Mouse (Mus musculus) kidney, adult 18-20 months (tissue): ENCODE measurements around the gene Plcxd1.
"Not testable (repeated sequence)": the region's sequence is repeated elsewhere in the genome, so short reads cannot be mapped to it uniquely, and the experiment has no call there.

Experiments
- DNase-seq: peaks from one replicate; pipeline ENCODE4 v3.0.0; 2021

Gene Plcxd1

GRCm38 (mm10) chr5:110099656-110100580, at the start of gene Plcxd1:
Gene Plcxd1 (plus strand): TSS chr5:110099969.
- peak; percentile 45 for DNase-seq

GRCm38 (mm10) chr5:110057637-110058408, 41.9 kb upstream of the Plcxd1 start:
- DNase-seq, result peak; percentile 87

GRCm38 (mm10) chr5:110072413-110072812, 27.4 kb upstream of the Plcxd1 start, which contains the start of gene Gm17655:
Gene Gm17655 (minus strand): TSS chr5:110072513.
- not testable (repeated sequence) for DNase-seq

- DNase-seq, result no peak
These were observed 16.8 kb upstream of the Plcxd1 start for GRCm38 (mm10) chr5:110082961-110083360.

- no peak for DNase-seq
These were observed 13.5 kb upstream of the Plcxd1 start for GRCm38 (mm10) chr5:110086161-110086866.

GRCm38 (mm10) chr5:110091546-110091945, 8.2 kb upstream of the Plcxd1 start:
- no peak for DNase-seq

GRCm38 (mm10) chr5:110094030-110094846, 5.5 kb upstream of the Plcxd1 start, which contains the start of gene Gm35315:
Gene Gm35315 (minus strand): TSS chr5:110094420.
- peak; percentile 89 for DNase-seq

- no peak for DNase-seq
These were observed 4.9 kb upstream of the Plcxd1 start for GRCm38 (mm10) chr5:110094847-110095213.

- DNase-seq, result no peak
These were observed 735 bp upstream of the Plcxd1 start for GRCm38 (mm10) chr5:110098991-110099477.

GRCm38 (mm10) chr5:110100921-110101631, 1.3 kb downstream of the Plcxd1 start:
- peak; percentile 28 for DNase-seq

GRCm38 (mm10) chr5:110101716-110102347, 2.1 kb downstream of the Plcxd1 start:
- peak; percentile 47 for DNase-seq

- DNase-seq, result no peak
These were observed 2.7 kb downstream of the Plcxd1 start for GRCm38 (mm10) chr5:110102429-110102828.

GRCm38 (mm10) chr5:110102853-110103625, 3.3 kb downstream of the Plcxd1 start:
- DNase-seq, result no peak

- DNase-seq, result no peak
These were observed 4.3 kb downstream of the Plcxd1 start for GRCm38 (mm10) chr5:110103901-110104615.

- DNase-seq, result no peak
These were observed 5.0 kb downstream of the Plcxd1 start for GRCm38 (mm10) chr5:110104616-110105380.

GRCm38 (mm10) chr5:110106140-110106871, 6.5 kb downstream of the Plcxd1 start:
- peak; percentile 2 for DNase-seq

GRCm38 (mm10) chr5:110106901-110107564, 7.3 kb downstream of the Plcxd1 start:
- DNase-seq, result peak; percentile 29
